Mouse (Mus musculus) C2C12 (cell line): ENCODE measurements around the gene Slc44a4. TPM values are rescaled to one million over a fixed set of nuclear protein-coding genes. Genes with fewer than 3 reads are reported as not detected.
"Not testable (repeated sequence)": the region's sequence is repeated elsewhere in the genome, so short reads cannot be mapped to it uniquely, and the experiment has no call there.

Experiments used
- H3K27me3 ChIP-seq: one replicate; pipeline ENCODE4 v1.6.1; 2011; ENCODE audit not compliant: control insufficient read depth, insufficient read depth, insufficient read length
- H3K36me3 ChIP-seq: one replicate; pipeline ENCODE4 v1.6.1; 2011; ENCODE audit not compliant: control insufficient read depth, insufficient read depth
- H3K4me3 ChIP-seq: one replicate; pipeline ENCODE4 v1.5.1; 2011; ENCODE audit warnings: mild to moderate bottlenecking, control low read depth; ENCODE audit not compliant: poor library complexity, insufficient read depth, severe bottlenecking
- H3K79me2 ChIP-seq: one replicate; pipeline ENCODE4 v1.6.1; 2011; ENCODE audit not compliant: control insufficient read depth, insufficient read depth
- H3K79me3 ChIP-seq: one replicate; pipeline ENCODE4 v1.6.1; 2011; ENCODE audit warnings: low read depth, control low read depth
- H3ac ChIP-seq: one replicate; pipeline ENCODE3; 2011; ENCODE audit warnings: low read depth; ENCODE audit not compliant: control insufficient read depth, insufficient read length
- CEBPB ChIP-seq: IDR thresholded peaks from one replicate; pipeline ENCODE4 v1.6.1; 2011; ENCODE audit warnings: low read depth, mild to moderate bottlenecking, control low read depth, moderate library complexity
- CTCF ChIP-seq: IDR thresholded peaks from one replicate; pipeline ENCODE4 v1.5.1; 2011; ENCODE audit not compliant: control insufficient read depth, insufficient read depth, insufficient read length
- FOSL1 ChIP-seq: IDR thresholded peaks from one replicate; pipeline ENCODE4 v1.8.0; 2011; ENCODE audit warnings: mild to moderate bottlenecking, low read length; ENCODE audit not compliant: poor library complexity, insufficient read depth, severe bottlenecking
- MAX ChIP-seq: IDR thresholded peaks from one replicate; pipeline ENCODE4 v1.6.1; 2011; ENCODE audit warnings: mild to moderate bottlenecking, control low read depth
- MYOD1 ChIP-seq: IDR thresholded peaks from one replicate; pipeline ENCODE4 v1.6.1; 2011; ENCODE audit warnings: low read depth; ENCODE audit not compliant: control insufficient read depth, insufficient read length
- MYOG ChIP-seq: IDR thresholded peaks from one replicate; pipeline ENCODE4 v1.6.1; 2011; ENCODE audit not compliant: control insufficient read depth, insufficient read length; ENCODE audit errors: extremely low read depth
- USF1 ChIP-seq: IDR thresholded peaks from one replicate; pipeline ENCODE4 v1.6.1; 2011; ENCODE audit warnings: low read depth, mild to moderate bottlenecking, control low read depth, moderate library complexity
- polyA plus RNA-seq: library from polyadenylated mRNA; unstranded; fragments of >200 nt; fragmentation: generic; extraction: Trizol; gene quantifications from one replicate; pipeline ENCODE4 v1.2.1, GENCODE M21; 2012; ENCODE audit warnings: missing spikeins

Gene Slc44a4
- polyA plus RNA-seq, 1 experiment = 0.06 TPM

DNA sequence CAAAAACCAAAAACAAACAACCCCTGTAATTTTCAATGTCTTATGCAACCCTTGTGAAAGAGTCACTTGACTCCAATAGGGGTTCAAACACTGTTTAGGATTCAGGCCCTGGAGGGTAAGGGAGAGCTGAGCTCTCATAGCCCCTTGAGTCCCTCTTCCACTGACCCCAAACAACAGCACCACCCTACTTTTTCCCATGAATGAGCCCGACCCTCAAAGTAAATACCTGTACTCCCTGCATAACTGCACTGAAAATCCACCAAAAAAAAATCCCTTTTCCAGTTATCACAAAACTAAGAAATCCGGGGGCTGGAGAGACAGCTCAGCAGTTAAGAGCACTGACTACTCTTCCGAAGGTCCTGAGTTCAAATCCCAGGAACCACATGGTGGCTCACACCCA is 41.6 kb downstream of the Slc44a4 start:
- TF ChIP-seq CEBPB (no peak), MYOD1 (no peak), MAX (no peak), FOSL1 (no peak), USF1 (no peak), CTCF (no peak), MYOG (no peak)
- no peak overlapping the region for H3K4me3 ChIP-seq
- peaks cover 11% of the 10 kb centered on the region for H3K36me3 ChIP-seq
- H3ac ChIP-seq = no peak overlapping the region
- peaks cover 15% of the 10 kb centered on the region for H3K79me2 ChIP-seq
- H3K79me3 ChIP-seq = peaks cover 14% of the 10 kb centered on the region
- H3K27me3 ChIP-seq = no peaks in the 10 kb centered on the region

DNA sequence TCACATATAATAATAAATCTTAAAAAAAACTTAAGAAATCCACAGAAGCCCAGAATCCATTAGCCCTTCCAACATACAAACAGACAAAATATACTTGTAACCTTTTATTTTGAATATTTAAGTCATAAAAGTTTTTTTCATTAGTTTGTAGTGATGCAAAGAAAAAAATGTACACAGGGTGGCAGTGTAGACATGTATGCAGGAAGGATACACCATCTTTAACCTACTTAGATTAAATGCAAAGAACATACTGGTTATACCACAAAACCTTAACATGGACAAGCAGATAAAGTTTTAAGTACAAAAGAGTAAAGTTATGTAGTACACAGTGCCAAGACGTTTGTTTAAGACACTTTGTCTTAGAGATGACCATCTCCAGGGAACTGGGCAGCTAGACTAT is 42.1 kb downstream of the Slc44a4 start:
- TF ChIP-seq MYOD1 (no peak), CEBPB (no peak), MAX (no peak), USF1 (no peak), FOSL1 (no peak), MYOG (no peak), CTCF (no peak)
- H3K4me3 ChIP-seq = no peak overlapping the region
- H3ac ChIP-seq = no peak overlapping the region
- peaks cover 7% of the 10 kb centered on the region for H3K36me3 ChIP-seq
- H3K79me3 ChIP-seq = peaks cover 9% of the 10 kb centered on the region
- no peaks in the 10 kb centered on the region for H3K27me3 ChIP-seq
- H3K79me2 ChIP-seq = peaks cover 10% of the 10 kb centered on the region

GRCm38 (mm10) chr17:34957291-34957690 is 43.0 kb downstream of the Slc44a4 start:
- H3K79me2 ChIP-seq, H3K27me3 ChIP-seq, H3K36me3 ChIP-seq, H3K4me3 ChIP-seq, H3K79me3 ChIP-seq, H3ac ChIP-seq: not testable (repeated sequence)

DNA sequence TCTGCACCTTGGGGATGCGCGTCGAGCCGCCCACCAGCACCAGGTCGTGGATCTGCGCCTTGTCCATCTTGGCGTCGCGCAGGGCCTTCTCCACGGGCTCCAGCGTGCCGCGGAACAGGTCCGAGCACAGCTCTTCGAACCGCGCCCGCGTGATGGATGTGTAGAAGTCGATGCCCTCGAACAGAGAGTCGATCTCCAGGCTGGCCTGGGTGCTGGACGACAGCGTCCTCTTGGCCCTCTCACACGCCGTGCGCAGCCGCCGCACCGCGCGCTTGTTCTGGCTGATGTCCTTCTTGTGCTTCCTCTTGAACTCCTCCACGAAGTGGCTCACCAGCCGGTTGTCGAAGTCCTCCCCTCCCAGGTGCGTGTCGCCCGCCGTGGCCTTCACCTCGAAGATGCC is 43.7 kb downstream of the Slc44a4 start:
- not testable (repeated sequence) for H3ac ChIP-seq, H3K79me3 ChIP-seq, H3K79me2 ChIP-seq, H3K27me3 ChIP-seq, H3K36me3 ChIP-seq, H3K4me3 ChIP-seq

GRCm38 (mm10) chr17:34958734-34959129 is 44.5 kb downstream of the Slc44a4 start:
- H3K79me3 ChIP-seq, H3K4me3 ChIP-seq, H3K27me3 ChIP-seq, H3K79me2 ChIP-seq, H3ac ChIP-seq, H3K36me3 ChIP-seq: not testable (repeated sequence)

DNA sequence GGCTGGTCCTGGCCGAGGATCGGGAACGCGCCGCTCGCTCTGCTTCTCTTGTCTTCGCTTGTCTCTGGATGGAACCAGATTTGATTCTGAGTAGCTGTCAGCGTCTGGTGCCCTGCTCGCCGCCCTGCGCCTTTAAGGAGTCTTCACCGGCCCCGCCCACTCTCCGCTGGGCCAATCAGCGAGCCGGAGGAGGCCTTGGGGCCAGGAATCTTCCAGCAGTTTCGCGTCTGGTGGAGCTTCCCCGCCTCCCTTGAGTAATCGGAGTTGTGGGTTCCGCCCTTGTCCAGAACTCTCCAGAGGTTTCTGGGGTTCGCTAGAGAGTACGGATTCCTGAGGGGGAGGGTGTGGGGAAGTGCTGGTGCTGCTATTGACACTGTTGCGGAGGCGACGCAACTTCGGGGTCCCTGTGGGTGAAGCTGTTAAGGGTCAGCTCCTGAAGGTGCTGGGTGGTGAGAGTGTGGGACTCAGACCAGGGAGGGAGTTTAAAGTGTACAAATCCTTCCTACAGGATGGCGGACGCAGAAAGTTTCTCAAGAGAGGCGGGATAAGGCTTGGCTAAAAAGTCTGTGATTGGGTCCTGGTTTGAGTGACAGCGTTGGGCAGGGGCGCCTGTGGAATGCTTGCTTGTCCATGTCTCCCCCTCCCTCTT is 45.0 kb downstream of the Slc44a4 start, which contains the start of gene Hspa1b:
Gene Hspa1b, minus strand, starts transcription at position 109 of the 649 bp plus-strand sequence.
- not testable (repeated sequence) for H3K36me3 ChIP-seq, H3K79me2 ChIP-seq, H3K79me3 ChIP-seq, H3K27me3 ChIP-seq
- peak within 1 kb of the TSS; percentile 92 for H3ac ChIP-seq
- peak within 1 kb of the TSS; percentile 34 for H3K4me3 ChIP-seq

GRCm38 (mm10) chr17:34959881-34960515 is 45.7 kb downstream of the Slc44a4 start:
- Histone ChIP-seq H3K79me2 (no peaks in the 10 kb centered on the region), H3K36me3 (no peaks in the 10 kb centered on the region), H3K79me3 (no peaks in the 10 kb centered on the region), H3K4me3 (peak overlapping the region; percentile 34), H3K27me3 (no peaks in the 10 kb centered on the region), H3ac (peak overlapping the region; percentile 92)
- TF ChIP-seq USF1 (no peak), MYOG (no peak), FOSL1 (no peak), MAX (no peak), MYOD1 (no peak), CEBPB (no peak), CTCF (no peak)
